Mouse (Mus musculus): ENCODE data around the gene Npff. TPM values are rescaled to one million over a fixed set of nuclear protein-coding genes. Genes with fewer than 3 reads are reported as not detected.

Gene Npff
- polyA plus RNA-seq, 1 experiment from 2014 or later, result 2.4 TPM

- WGBS, result 72% methylated on average over 4 of the region's 4 CpGs
- Histone ChIP-seq H3K4me2 (replicated peaks) (no peak overlapping the region), H3K27me3 (no peaks in the 10 kb centered on the region), H3K9me3 (no peaks in the 10 kb centered on the region), H3K36me3 (peaks cover 49% of the 10 kb centered on the region), H3K4me1 (peaks cover 15% of the 10 kb centered on the region), H3K4me3 (no peak overlapping the region), H3K9ac (replicated peaks) (no peak overlapping the region), H3K27ac (replicated peaks) (peak overlapping the region; percentile 51)
- ATAC-seq (replicated peaks), result no peak
Measured at GRCm38 (mm10) chr15:102544801-102545200, 20.1 kb upstream of the Npff start.

GRCm38 (mm10) chr15:102533926-102534325 lies 9.2 kb upstream of the Npff start:
- Histone ChIP-seq H3K4me3 (no peak overlapping the region), H3K27ac (replicated peaks) (no peak overlapping the region), H3K36me3 (peaks cover 74% of the 10 kb centered on the region), H3K4me2 (replicated peaks) (no peak overlapping the region), H3K9ac (replicated peaks) (no peak overlapping the region), H3K9me3 (no peaks in the 10 kb centered on the region), H3K4me1 (no peaks in the 10 kb centered on the region), H3K27me3 (no peaks in the 10 kb centered on the region)
- ATAC-seq (replicated peaks), result no peak
- WGBS, result 93% methylated on average over 7 of the region's 7 CpGs

- Histone ChIP-seq H3K9me3 (no peaks in the 10 kb centered on the region), H3K36me3 (peaks cover 81% of the 10 kb centered on the region), H3K4me1 (no peaks in the 10 kb centered on the region), H3K4me3 (no peak overlapping the region), H3K9ac (replicated peaks) (no peak overlapping the region), H3K4me2 (replicated peaks) (no peak overlapping the region), H3K27me3 (no peaks in the 10 kb centered on the region), H3K27ac (replicated peaks) (peak overlapping the region; percentile 61)
- ATAC-seq (replicated peaks), result no peak
- WGBS, result 74% methylated on average over 3 of the region's 3 CpGs
Measured at GRCm38 (mm10) chr15:102532106-102532900, 7.6 kb upstream of the Npff start.

GRCm38 (mm10) chr15:102531586-102531985 lies 6.8 kb upstream of the Npff start:
- peaks cover 77% of the 10 kb centered on the region for H3K36me3 ChIP-seq
- no peak overlapping the region for H3K9ac ChIP-seq (replicated peaks)
- ATAC-seq (replicated peaks), result no peak
- H3K9me3 ChIP-seq, result no peaks in the 10 kb centered on the region
- H3K4me3 ChIP-seq, result no peak overlapping the region
- H3K4me2 ChIP-seq (replicated peaks), result no peak overlapping the region
- peak overlapping the region; percentile 61; the same call in 1 of the 2 replicates for H3K27ac ChIP-seq (replicated peaks)
- no peaks in the 10 kb centered on the region for H3K4me1 ChIP-seq
- 94% methylated on average over 4 of the region's 4 CpGs for WGBS
- H3K27me3 ChIP-seq, result no peaks in the 10 kb centered on the region

GRCm38 (mm10) chr15:102530566-102530965 lies 5.8 kb upstream of the Npff start:
- no peak overlapping the region for H3K4me3 ChIP-seq
- no peaks in the 10 kb centered on the region for H3K9me3 ChIP-seq
- H3K4me2 ChIP-seq (replicated peaks), result no peak overlapping the region
- no peak overlapping the region for H3K9ac ChIP-seq (replicated peaks)
- H3K4me1 ChIP-seq, result no peaks in the 10 kb centered on the region
- peaks cover 67% of the 10 kb centered on the region for H3K36me3 ChIP-seq
- H3K27ac ChIP-seq (replicated peaks), result no peak overlapping the region
- WGBS, result 86% methylated on average over 4 of the region's 4 CpGs
- H3K27me3 ChIP-seq, result no peaks in the 10 kb centered on the region
- ATAC-seq (replicated peaks), result no peak

- no peaks in the 10 kb centered on the region for H3K27me3 ChIP-seq
- 95% methylated on average over 1 of the region's 1 CpGs for WGBS
- H3K9me3 ChIP-seq, result no peaks in the 10 kb centered on the region
- H3K4me3 ChIP-seq, result no peak overlapping the region
- peaks cover 65% of the 10 kb centered on the region for H3K36me3 ChIP-seq
- no peak overlapping the region for H3K27ac ChIP-seq (replicated peaks)
- H3K4me2 ChIP-seq (replicated peaks), result no peak overlapping the region
- H3K9ac ChIP-seq (replicated peaks), result no peak overlapping the region
- ATAC-seq (replicated peaks), result no peak
- H3K4me1 ChIP-seq, result no peaks in the 10 kb centered on the region
Measured at GRCm38 (mm10) chr15:102528396-102528795, 3.7 kb upstream of the Npff start.

- Histone ChIP-seq H3K36me3 (peaks cover 60% of the 10 kb centered on the region), H3K4me2 (replicated peaks) (no peak overlapping the region), H3K27me3 (no peaks in the 10 kb centered on the region), H3K4me1 (no peaks in the 10 kb centered on the region), H3K27ac (replicated peaks) (no peak overlapping the region), H3K9ac (replicated peaks) (no peak overlapping the region), H3K9me3 (no peaks in the 10 kb centered on the region), H3K4me3 (no peak overlapping the region)
- 82% methylated on average over 3 of the region's 3 CpGs for WGBS
- no peak for ATAC-seq (replicated peaks)
Measured at GRCm38 (mm10) chr15:102527936-102528335, 3.2 kb upstream of the Npff start.

- no peaks in the 10 kb centered on the region for H3K27me3 ChIP-seq
- no peak overlapping the region for H3K9ac ChIP-seq (replicated peaks)
- WGBS, result 81% methylated on average over 6 of the region's 6 CpGs
- H3K9me3 ChIP-seq, result no peaks in the 10 kb centered on the region
- H3K4me3 ChIP-seq, result no peak overlapping the region
- no peaks in the 10 kb centered on the region for H3K4me1 ChIP-seq
- H3K36me3 ChIP-seq, result peaks cover 64% of the 10 kb centered on the region
- no peak overlapping the region for H3K27ac ChIP-seq (replicated peaks)
- H3K4me2 ChIP-seq (replicated peaks), result no peak overlapping the region
- no peak for ATAC-seq (replicated peaks)
Measured at GRCm38 (mm10) chr15:102526111-102527002, 1.6 kb upstream of the Npff start.

GRCm38 (mm10) chr15:102521480-102521879 lies 3.3 kb downstream of the Npff start:
- Histone ChIP-seq H3K9ac (replicated peaks) (no peak overlapping the region), H3K27ac (replicated peaks) (no peak overlapping the region), H3K4me2 (replicated peaks) (no peak overlapping the region), H3K4me1 (peaks cover 12% of the 10 kb centered on the region), H3K36me3 (peaks cover 30% of the 10 kb centered on the region), H3K27me3 (no peaks in the 10 kb centered on the region), H3K9me3 (no peaks in the 10 kb centered on the region), H3K4me3 (no peak overlapping the region)
- ATAC-seq (replicated peaks), result no peak
- WGBS, result 80% methylated on average over 4 of the region's 4 CpGs

GRCm38 (mm10) chr15:102520416-102520815 lies 4.3 kb downstream of the Npff start:
- Histone ChIP-seq H3K9ac (replicated peaks) (no peak overlapping the region), H3K36me3 (peaks cover 30% of the 10 kb centered on the region), H3K9me3 (no peaks in the 10 kb centered on the region), H3K4me2 (replicated peaks) (no peak overlapping the region), H3K27ac (replicated peaks) (no peak overlapping the region), H3K27me3 (no peaks in the 10 kb centered on the region), H3K4me1 (peaks cover 21% of the 10 kb centered on the region), H3K4me3 (no peak overlapping the region)
- 89% methylated on average over 4 of the region's 4 CpGs for WGBS
- ATAC-seq (replicated peaks), result no peak

- Histone ChIP-seq H3K4me2 (replicated peaks) (peak overlapping the region; percentile 85), H3K4me1 (peaks cover 30% of the 10 kb centered on the region), H3K9me3 (no peaks in the 10 kb centered on the region), H3K9ac (replicated peaks) (peak overlapping the region; percentile 88), H3K36me3 (peaks cover 30% of the 10 kb centered on the region), H3K27me3 (no peaks in the 10 kb centered on the region), H3K4me3 (peak overlapping the region; percentile 76), H3K27ac (replicated peaks) (peak overlapping the region; percentile 100)
- ATAC-seq (replicated peaks), result no peak
- 69% methylated on average over 17 of the region's 17 CpGs for WGBS
Measured at GRCm38 (mm10) chr15:102519211-102520141, 5.3 kb downstream of the Npff start.

All from forebrain, embryonic 15.5 days (tissue).